Mouse (Mus musculus): ENCODE measurements around the gene Gimap4. TPM values are rescaled to one million over a fixed set of nuclear protein-coding genes. Genes with fewer than 3 reads are reported as not detected.

Gene Gimap4
- polyA plus RNA-seq (2012; rRNA removed) = 9.8 and 13.8 TPM in 2 replicates

- no peak for DNase-seq (ENCODE audit: low read depth)
Observed at GRCm38 (mm10) chr6:48684319-48684718, at the start of gene Gimap4. Gimap4 (plus strand) TSS chr6:48684549.

- no peak for DNase-seq (ENCODE audit: low read depth)
Observed at GRCm38 (mm10) chr6:48635105-48635504, 49.2 kb upstream of the Gimap4 start.

- DNase-seq (ENCODE audit: low read depth) = no peak
Observed at GRCm38 (mm10) chr6:48636515-48636914, 47.8 kb upstream of the Gimap4 start.

- no peak for DNase-seq (ENCODE audit: low read depth)
Observed at GRCm38 (mm10) chr6:48637811-48638500, 46.4 kb upstream of the Gimap4 start.

GRCm38 (mm10) chr6:48638553-48638952 lies 45.8 kb upstream of the Gimap4 start:
- no peak for DNase-seq (ENCODE audit: low read depth)

GRCm38 (mm10) chr6:48641391-48641790 lies 43.0 kb upstream of the Gimap4 start:
- DNase-seq (ENCODE audit: low read depth) = no peak

GRCm38 (mm10) chr6:48642764-48643292 lies 41.5 kb upstream of the Gimap4 start:
- no peak for DNase-seq (ENCODE audit: low read depth)

GRCm38 (mm10) chr6:48645660-48646308 lies 38.6 kb upstream of the Gimap4 start:
- DNase-seq (ENCODE audit: low read depth) = no peak

- DNase-seq (ENCODE audit: low read depth) = no peak
Observed at GRCm38 (mm10) chr6:48646309-48646690, 38.0 kb upstream of the Gimap4 start.

- no peak for DNase-seq (ENCODE audit: low read depth)
Observed at GRCm38 (mm10) chr6:48646995-48647394, 37.4 kb upstream of the Gimap4 start, which contains the start of gene Gimap8. Gimap8 (plus strand) TSS chr6:48647234.

- no peak for DNase-seq (ENCODE audit: low read depth)
Observed at GRCm38 (mm10) chr6:48647611-48648010, 36.7 kb upstream of the Gimap4 start.

GRCm38 (mm10) chr6:48648779-48649178 lies 35.6 kb upstream of the Gimap4 start:
- DNase-seq (ENCODE audit: low read depth) = no peak

- no peak for DNase-seq (ENCODE audit: low read depth)
Observed at GRCm38 (mm10) chr6:48650041-48650440, 34.3 kb upstream of the Gimap4 start.

- DNase-seq (ENCODE audit: low read depth) = no peak
Observed at GRCm38 (mm10) chr6:48658721-48659120, 25.6 kb upstream of the Gimap4 start.

- DNase-seq (ENCODE audit: low read depth) = no peak
Observed at GRCm38 (mm10) chr6:48664750-48665149, 19.6 kb upstream of the Gimap4 start.

- no peak for DNase-seq (ENCODE audit: low read depth)
Observed at GRCm38 (mm10) chr6:48665471-48665870, 18.9 kb upstream of the Gimap4 start.

- no peak for DNase-seq (ENCODE audit: low read depth)
Observed at GRCm38 (mm10) chr6:48666159-48666586, 18.2 kb upstream of the Gimap4 start.

- no peak for DNase-seq (ENCODE audit: low read depth)
Observed at GRCm38 (mm10) chr6:48668022-48668421, 16.3 kb upstream of the Gimap4 start.

GRCm38 (mm10) chr6:48669446-48669969 lies 14.8 kb upstream of the Gimap4 start:
- no peak for DNase-seq (ENCODE audit: low read depth)

GRCm38 (mm10) chr6:48674291-48675058 lies 9.9 kb upstream of the Gimap4 start:
- DNase-seq (ENCODE audit: low read depth) = no peak

- no peak for DNase-seq (ENCODE audit: low read depth)
Observed at GRCm38 (mm10) chr6:48675400-48675930, 8.9 kb upstream of the Gimap4 start.
